Mouse (Mus musculus) embryonic facial prominence, embryonic 11.5 days (tissue): ENCODE measurements at regions not wholly inside any gene's neighbourhood (a gene's known extent, or its start where the extent isn't known, plus 50 kb on each side); places are given as distances from the start of the nearest gene placed in this dataset.
"Not testable (repeated sequence)": the region's sequence is repeated elsewhere in the genome, so short reads cannot be mapped to it uniquely, and the experiment has no call there.

ENCODE experiments used
- ATAC-seq: fragments of 200-750 bp; cut with Nextera tagmentation; replicated peaks from 2 replicates; pipeline ENCODE4 v1.8.0; 2017; ENCODE audit warnings: low read depth; ENCODE audit not compliant: insufficient number of reproducible peaks, low FRiP score, low TSS enrichment
- DNase-seq: peaks from one replicate; pipeline ENCODE4 v3.0.0-alpha.2; 2015; ENCODE audit warnings: low spot score
- H3K27ac ChIP-seq: fragments of 300-500 bp; sonication (generic); replicated peaks from 2 replicates; pipeline ENCODE4 v1.5.1; 2014; ENCODE audit warnings: mild to moderate bottlenecking, low read depth, low read length, control low read depth
- H3K27me3 ChIP-seq: fragments of 300-500 bp; sonication (generic); 2 replicates; pipeline ENCODE4 v1.6.1; 2014; ENCODE audit warnings: mild to moderate bottlenecking, low read length, moderate library complexity, mixed read lengths; ENCODE audit not compliant: control insufficient read depth, insufficient read depth
- H3K36me3 ChIP-seq: fragments of 300-500 bp; sonication (generic); replicated peaks from 2 replicates; pipeline ENCODE4 v1.6.1; 2014; ENCODE audit warnings: low read depth, mild to moderate bottlenecking, low read length, moderate library complexity, mixed read lengths; ENCODE audit not compliant: control insufficient read depth, insufficient read depth
- H3K4me1 ChIP-seq: fragments of 300-500 bp; sonication (generic); 2 replicates; pipeline ENCODE4 v1.6.1; 2014; ENCODE audit warnings: low read length, mixed read lengths; ENCODE audit not compliant: control insufficient read depth, insufficient read depth
- H3K4me2 ChIP-seq: fragments of 300-500 bp; sonication (generic); 2 replicates; pipeline ENCODE4 v1.6.1; 2014; ENCODE audit warnings: low read depth, mild to moderate bottlenecking, control low read depth, low read length, moderate library complexity
- H3K4me3 ChIP-seq: fragments of 300-500 bp; sonication (generic); 2 replicates; pipeline ENCODE4 v1.5.1; 2014; ENCODE audit warnings: low read depth, low read length, control low read depth
- H3K9ac ChIP-seq: fragments of 300-500 bp; sonication (generic); replicated peaks from 2 replicates; pipeline ENCODE4 v1.6.1; 2014; ENCODE audit warnings: mild to moderate bottlenecking, control low read depth, low read length
- H3K9me3 ChIP-seq: fragments of 300-500 bp; sonication (generic); replicated peaks from 2 replicates; pipeline ENCODE4 v1.6.1; 2016; ENCODE audit warnings: mild to moderate bottlenecking, low read length, inconsistent platforms, mixed read lengths; ENCODE audit not compliant: control insufficient read depth
- WGBS: fragments of 180-500 bp; shearing (Covaris S2); extraction: QIAGEN DNeasy Blood & Tissue Kit; methylation state at CpG from one replicate; pipeline ENCODE4 v1.1.7; 2014; 5-methylcytosine and 5-hydroxymethylcytosine counted together

DNA sequence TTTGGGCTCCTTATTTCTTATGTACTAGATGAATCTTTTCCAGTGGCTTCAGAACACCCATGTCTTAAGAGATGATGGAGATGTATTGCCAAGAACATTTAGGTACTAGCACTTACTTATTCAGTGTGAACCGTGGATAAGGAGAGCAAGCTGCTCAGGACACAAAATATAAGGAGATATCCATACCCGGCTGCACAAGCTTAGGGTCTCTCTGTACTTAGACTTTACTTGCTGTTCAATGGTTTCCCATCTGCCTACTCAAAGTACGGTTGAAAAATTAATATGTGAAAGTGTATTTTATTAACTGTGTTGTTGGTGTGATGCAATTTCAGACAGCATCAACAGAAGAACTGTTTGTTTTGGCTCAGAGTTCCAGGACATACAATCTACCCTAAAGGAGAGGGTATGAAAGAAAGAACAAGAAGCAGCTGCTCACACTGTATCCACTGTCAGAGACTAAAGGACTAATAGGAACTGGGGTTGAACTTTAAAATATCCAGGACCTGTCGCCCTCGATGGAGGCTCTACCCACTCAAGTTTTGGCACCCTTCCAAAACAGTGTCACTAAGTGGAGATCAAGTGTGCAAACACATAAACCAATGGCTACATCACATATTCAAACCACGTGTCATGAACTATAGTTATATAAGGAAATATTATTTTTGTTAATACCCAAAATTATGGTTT is 174.9 kb downstream of the Osr1 start:
- Histone ChIP-seq H3K9ac (no peak overlapping the region), H3K27me3 (no peaks in the 10 kb centered on the region), H3K9me3 (no peaks in the 10 kb centered on the region), H3K36me3 (no peaks in the 10 kb centered on the region), H3K4me3 (no peak overlapping the region), H3K4me1 (no peaks in the 10 kb centered on the region), H3K4me2 (no peak overlapping the region), H3K27ac (no peak overlapping the region)
- WGBS, result 80% methylated on average over 6 of the region's 6 CpGs
- DNase-seq (no peak), ATAC-seq (no peak)

DNA sequence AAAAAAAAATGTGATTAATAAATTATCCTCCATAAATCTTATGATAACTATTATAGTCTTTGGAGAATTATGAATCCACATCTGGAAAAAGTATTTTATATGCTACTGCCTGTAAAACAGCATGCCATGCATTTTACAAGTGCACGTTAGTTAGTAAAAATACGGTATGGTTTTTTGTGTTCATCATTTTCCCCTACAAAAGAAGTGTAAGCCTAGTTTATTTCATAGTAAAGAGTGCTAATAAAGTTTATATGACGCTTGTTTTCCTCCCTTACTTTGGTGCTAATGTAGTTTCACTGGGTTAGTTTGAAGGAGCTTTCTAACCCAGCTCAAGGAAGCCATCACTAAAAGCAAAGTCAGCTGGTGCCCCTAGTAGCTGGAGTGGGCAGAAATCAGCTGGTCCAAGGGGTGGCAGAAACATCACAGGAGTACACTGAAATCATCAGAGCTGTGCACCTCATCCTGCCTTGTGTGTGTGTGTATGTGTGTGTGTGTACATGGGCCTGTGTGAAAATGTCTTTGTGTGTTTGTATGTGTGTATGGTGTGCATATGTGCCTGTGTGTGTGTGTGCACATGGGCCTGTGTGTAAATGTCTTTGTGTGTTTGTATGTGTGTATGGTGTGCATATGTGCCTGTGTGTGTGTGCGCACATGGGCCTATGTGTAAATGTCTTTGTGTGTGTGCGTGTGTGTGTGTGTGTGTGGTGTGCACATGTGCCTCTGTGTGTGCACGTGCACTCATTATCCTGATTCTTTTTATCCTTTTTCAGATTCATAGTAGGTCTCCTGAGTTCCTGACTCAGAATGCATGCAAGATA is 181.6 kb downstream of the Osr1 start:
- Histone ChIP-seq H3K4me2 (no peak overlapping the region), H3K9ac (no peak overlapping the region), H3K36me3 (no peaks in the 10 kb centered on the region), H3K27me3 (no peaks in the 10 kb centered on the region), H3K4me1 (no peaks in the 10 kb centered on the region), H3K9me3 (no peaks in the 10 kb centered on the region), H3K27ac (no peak overlapping the region), H3K4me3 (no peak overlapping the region)
- DNase-seq (no peak), ATAC-seq (peak; percentile 29; the same call in 1 of the 2 replicates)
- 86% methylated on average over 6 of the region's 6 CpGs for WGBS

- WGBS, result 54% methylated on average over 6 of the region's 6 CpGs
- ATAC-seq, result no peak
- H3K4me3 ChIP-seq, result no peak overlapping the region
Observed at GRCm38 (mm10) chr12:9752079-9752450, 182.1 kb downstream of the Osr1 start.

GRCm38 (mm10) chr12:9756411-9756810 is 186.5 kb downstream of the Osr1 start:
- Histone ChIP-seq H3K9ac (no peak overlapping the region), H3K27ac (no peak overlapping the region), H3K4me2 (no peak overlapping the region), H3K36me3 (no peaks in the 10 kb centered on the region), H3K4me1 (no peaks in the 10 kb centered on the region), H3K9me3 (no peaks in the 10 kb centered on the region), H3K4me3 (no peak overlapping the region), H3K27me3 (no peaks in the 10 kb centered on the region)
- DNase-seq (no peak), ATAC-seq (no peak)
- WGBS, result 71% methylated on average over 1 of the region's 1 CpGs

More at GRCm38 (mm10) chr12:9752079-9752450, 182.1 kb downstream of the Osr1 start:
- Histone ChIP-seq H3K9ac (no peak overlapping the region), H3K4me2 (no peak overlapping the region), H3K36me3 (no peaks in the 10 kb centered on the region), H3K9me3 (no peaks in the 10 kb centered on the region), H3K27me3 (no peaks in the 10 kb centered on the region), H3K27ac (no peak overlapping the region), H3K4me1 (no peaks in the 10 kb centered on the region)
- peak; percentile 31 for DNase-seq

DNA sequence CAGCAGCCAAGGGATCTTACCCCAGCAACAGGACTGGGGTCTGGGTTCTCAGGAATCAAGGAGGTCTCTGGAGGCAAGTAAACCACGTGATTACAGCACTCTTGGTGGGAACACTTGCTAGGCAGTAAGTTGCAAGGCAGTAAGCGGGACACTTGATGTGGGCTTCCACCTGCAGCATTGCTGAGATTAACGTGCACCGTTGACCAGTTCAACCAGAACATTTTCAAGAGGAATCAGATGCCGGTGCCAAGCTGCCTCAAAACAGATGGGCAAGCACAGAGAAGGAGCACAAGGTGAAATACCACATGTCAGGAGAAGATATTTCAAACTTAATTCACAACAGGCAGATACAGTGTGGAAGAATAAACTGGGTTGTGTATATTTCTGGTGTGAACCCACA is 190.9 kb downstream of the Osr1 start:
- no peak overlapping the region for H3K27ac ChIP-seq
- H3K27me3 ChIP-seq, result no peaks in the 10 kb centered on the region
- no peak overlapping the region for H3K4me2 ChIP-seq
- 40% methylated on average over 5 of the region's 5 CpGs for WGBS
- no peak overlapping the region for H3K4me3 ChIP-seq
- no peaks in the 10 kb centered on the region for H3K36me3 ChIP-seq
- H3K4me1 ChIP-seq, result no peaks in the 10 kb centered on the region
- DNase-seq (peak; percentile 52), ATAC-seq (no peak)
- no peaks in the 10 kb centered on the region for H3K9me3 ChIP-seq
- H3K9ac ChIP-seq, result no peak overlapping the region

GRCm38 (mm10) chr12:9762291-9762811 is 192.4 kb downstream of the Osr1 start:
- ATAC-seq, H3K9ac ChIP-seq, H3K27me3 ChIP-seq, H3K4me1 ChIP-seq, DNase-seq, H3K4me2 ChIP-seq, H3K27ac ChIP-seq, H3K9me3 ChIP-seq, H3K4me3 ChIP-seq, H3K36me3 ChIP-seq: not testable (repeated sequence)
- WGBS, result 70% methylated on average over 2 of the region's 2 CpGs

- Histone ChIP-seq H3K9ac (no peak overlapping the region), H3K36me3 (no peaks in the 10 kb centered on the region), H3K27me3 (no peaks in the 10 kb centered on the region), H3K4me2 (no peak overlapping the region), H3K4me3 (no peak overlapping the region), H3K4me1 (no peaks in the 10 kb centered on the region), H3K27ac (no peak overlapping the region), H3K9me3 (no peaks in the 10 kb centered on the region)
- ATAC-seq, result no peak
- no peak for DNase-seq
- WGBS, result 85% methylated on average over 2 of the region's 2 CpGs
Observed at GRCm38 (mm10) chr12:9762842-9763241, 192.9 kb downstream of the Osr1 start.

DNA sequence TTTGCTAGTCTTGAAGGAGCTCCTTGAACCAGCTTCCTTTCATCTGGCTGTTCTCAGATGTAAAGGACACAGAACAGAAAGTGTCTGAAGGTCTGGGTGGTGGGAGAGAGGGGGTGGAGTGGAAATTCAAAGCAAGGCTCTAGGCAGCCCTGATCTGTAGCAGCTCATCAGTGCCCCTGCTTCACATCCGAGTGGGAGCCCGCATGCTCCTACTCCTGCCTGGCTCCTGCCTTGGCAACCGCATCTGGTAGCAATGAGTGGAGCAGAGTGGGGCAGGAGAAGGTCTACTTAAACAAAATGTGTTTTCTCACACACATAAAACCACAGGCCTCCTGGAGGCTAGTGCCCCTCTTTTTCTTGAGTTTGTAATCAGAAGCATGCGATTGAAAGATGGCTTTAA is 201.0 kb downstream of the Osr1 start:
- ATAC-seq (no peak), DNase-seq (no peak)
- Histone ChIP-seq H3K4me1 (no peaks in the 10 kb centered on the region), H3K4me2 (no peak overlapping the region), H3K4me3 (no peak overlapping the region), H3K36me3 (no peaks in the 10 kb centered on the region), H3K9ac (no peak overlapping the region), H3K27ac (no peak overlapping the region), H3K9me3 (no peaks in the 10 kb centered on the region), H3K27me3 (no peaks in the 10 kb centered on the region)
- 60% methylated on average over 4 of the region's 4 CpGs for WGBS
